ENCODE assay signal across 26 mouse cellular contexts in genomic region chr7:98698590-98698989, GRCm38 (mm10). TPM values are rescaled to one million over a fixed set of nuclear protein-coding genes. Genes with fewer than 3 reads are reported as not detected.
A peak's percentile ranks its signal among the peaks of the same experiment; 100 is the strongest.
DNase-seq lines count a peak whose midpoint lies in the region; ATAC-seq and TF ChIP-seq lines count a peak whose summit lies in the region.
"Had no signal": no experiment of that assay in that cellular context is flagged by ENCODE, and none has a peak within 500 bp of the region (broad histone marks: within the 10 kb centered on the region; RNA-seq: fewer than 3 reads in every experiment).

No protein-coding gene starts in this region.

- no peak for TF ChIP-seq CTCF in CH12.LX (conservative IDR thresholded peaks at IDR 0.05 in 1 of 2, IDR thresholded peaks at IDR 0.05 in 1 of 2; ENCODE audit: low read depth in 2 of 2, low read length in 2 of 2)
- no peak for TF ChIP-seq CTCF in thymus, adult 2 months (IDR thresholded peaks at IDR 0.05; ENCODE audit: borderline replicate concordance, control insufficient read depth, extremely low read depth, insufficient read depth, low read length, poor library complexity)

- in situ Hi-C loops in CH12.LX (cut with MboI; ENCODE audit: low pct_ligation_motif_present, low pct_unique_long_range_greater_than_20kb, low sequenced_read_pairs), result no loop called here

- peak; percentile 71 for TF ChIP-seq EP300 in CH12.LX (IDR thresholded peaks at IDR 0.05; ENCODE audit: low read length)

- 89% methylated on average over 4 of the region's 4 CpGs for WGBS in midbrain, embryonic 11.5 days
- WGBS in midbrain, embryonic 10.5 days, result 95% methylated on average over 4 of the region's 4 CpGs
- 97% methylated on average over 4 of the region's 4 CpGs for WGBS in thymus, adult 2 months

- H3K27me3 ChIP-seq in midbrain, embryonic 11.5 days (ENCODE audit: control insufficient read depth, insufficient read depth, low read length), result no peaks in the 10 kb centered on the region
- no peaks in the 10 kb centered on the region for H3K27me3 ChIP-seq in midbrain, embryonic 10.5 days (ENCODE audit: low read depth, poor library complexity, severe bottlenecking)
- no peaks in the 10 kb centered on the region for H3K27me3 ChIP-seq in CH12.LX (replicated peaks)
- H3K27me3 ChIP-seq in myocyte (ENCODE audit: control insufficient read depth, insufficient read depth, insufficient read length), result no peaks in the 10 kb centered on the region
- no peaks in the 10 kb centered on the region for H3K27me3 ChIP-seq in thymus, adult 2 months (ENCODE audit: control insufficient read depth, insufficient read depth, low read length)
- H3K27me3 ChIP-seq: forebrain, embryonic 13.5 days; heart, embryonic 13.5 days had no signal

- H3ac ChIP-seq in myocyte (ENCODE audit: control insufficient read depth, insufficient read length), result no peak overlapping the region

- H3K9ac ChIP-seq in midbrain, embryonic 11.5 days (ENCODE audit: low read length), result no peak overlapping the region
- H3K9ac ChIP-seq in CH12.LX (ENCODE audit: insufficient read depth, low read depth), result no peak overlapping the region; the same call in 1 of the 2 replicates
- H3K9ac ChIP-seq: heart, embryonic 13.5 days; hindbrain, embryonic 14.5 days had no signal

- TF ChIP-seq POLR2A in CH12.LX (IDR thresholded peaks at IDR 0.05; ENCODE audit: low read depth, low read length) (no peak), myocyte (IDR thresholded peaks at IDR 0.05; ENCODE audit: insufficient read length, low read depth) (no peak)
- TF ChIP-seq POLR2A in thymus, adult 2 months (IDR thresholded peaks at IDR 0.05; ENCODE audit: control insufficient read depth, extremely low read depth, insufficient read depth, low read length, poor library complexity), result no peak

- no peak overlapping the region for H3K27ac ChIP-seq in midbrain, embryonic 11.5 days (ENCODE audit: low read depth, low read length)
- H3K27ac ChIP-seq in midbrain, embryonic 10.5 days (replicated peaks), result no peak overlapping the region
- no peak overlapping the region for H3K27ac ChIP-seq in CH12.LX (ENCODE audit: insufficient read depth, low read depth)
- no peak overlapping the region for H3K27ac ChIP-seq in thymus, adult 2 months (ENCODE audit: control insufficient read depth, insufficient read depth, low read length)
- H3K27ac ChIP-seq: forebrain, embryonic 10.5 days; forebrain, embryonic 13.5 days; heart, adult 2 months; heart, embryonic 10.5 days; heart, embryonic 13.5 days; hindbrain, embryonic 14.5 days; hindbrain, postnatal 0 days had no signal

- peak; percentile 47 for DNase-seq in midbrain, embryonic 11.5 days (ENCODE audit: low spot score, missing footprints)
- DNase-seq in midbrain, embryonic 10.5 days (ENCODE audit: low spot score), result no peak
- DNase-seq in CH12.LX (ENCODE audit: extremely low read depth), result peak; percentile 36
- DNase-seq in thymus, adult 2 months, result no peak
- DNase-seq in urinary bladder, postnatal 10 days (ENCODE audit: low spot score), result no peak
- DNase-seq: adrenal gland, adult 8-10 months; adrenal gland, postnatal 25 days; cerebellum, adult 11-12 months; cerebellum, adult 8-10 months; cerebellum, postnatal 10 days; cerebellum, postnatal 36 days; gastrocnemius, postnatal 10 days; gastrocnemius, postnatal 36 days; heart, adult 2 months; heart, postnatal 14 days; heart, postnatal 4 days had no signal

- dilution Hi-C loops in CH12.LX (cut with MboI; ENCODE audit: extremely low pct_ligation_motif_present, extremely low pct_unique_long_range_greater_than_20kb, low sequenced_read_pairs), result no loop called here

- no peak overlapping the region for H3K4me3 ChIP-seq in midbrain, embryonic 11.5 days (ENCODE audit: low read depth, low read length)
- no peak overlapping the region for H3K4me3 ChIP-seq in midbrain, embryonic 10.5 days
- H3K4me3 ChIP-seq in CH12.LX (replicated peaks in 1 of 3; ENCODE audit: low read depth in 2 of 3, low read length in 2 of 3, poor library complexity in 1 of 3), result no peak overlapping the region
- H3K4me3 ChIP-seq in myocyte, result no peak overlapping the region
- H3K4me3 ChIP-seq in thymus, adult 2 months (ENCODE audit: control insufficient read depth, insufficient read depth, low read length), result no peak overlapping the region
- H3K4me3 ChIP-seq: forebrain, embryonic 10.5 days; forebrain, embryonic 13.5 days; heart, adult 2 months; heart, embryonic 10.5 days; heart, embryonic 13.5 days had no signal

- TF ChIP-seq RAD21 in CH12.LX (IDR thresholded peaks at IDR 0.05; ENCODE audit: low read depth, low read length), result no peak

- H3K79me2 ChIP-seq in CH12.LX (replicated peaks; ENCODE audit: control insufficient read depth, extremely low read depth, insufficient read depth, poor library complexity, severe bottlenecking) (peaks cover 4% of the 10 kb centered on the region), myocyte (ENCODE audit: control insufficient read depth, insufficient read depth) (peaks cover 3% of the 10 kb centered on the region)

- no peaks in the 10 kb centered on the region for H3K36me3 ChIP-seq in midbrain, embryonic 11.5 days (ENCODE audit: control insufficient read depth, insufficient read depth, low read length)
- no peaks in the 10 kb centered on the region for H3K36me3 ChIP-seq in midbrain, embryonic 10.5 days
- H3K36me3 ChIP-seq in CH12.LX (replicated peaks in 1 of 2; ENCODE audit: control insufficient read depth in 1 of 2, insufficient read depth in 1 of 2, low read length in 1 of 2), result peaks cover 0 to 3% of the 10 kb centered on the region in 2 experiments
- H3K36me3 ChIP-seq in myocyte (ENCODE audit: control insufficient read depth, insufficient read depth), result no peaks in the 10 kb centered on the region
- H3K36me3 ChIP-seq in thymus, adult 2 months (ENCODE audit: control insufficient read depth, insufficient read depth, low read length), result no peaks in the 10 kb centered on the region
- H3K36me3 ChIP-seq: forebrain, embryonic 10.5 days; heart, embryonic 10.5 days; heart, embryonic 13.5 days had no signal

- H3K4me1 ChIP-seq in midbrain, embryonic 11.5 days (ENCODE audit: control insufficient read depth, insufficient read depth, low read length), result peaks cover 7% of the 10 kb centered on the region
- peaks cover 9% of the 10 kb centered on the region for H3K4me1 ChIP-seq in midbrain, embryonic 10.5 days
- H3K4me1 ChIP-seq in CH12.LX (ENCODE audit: control insufficient read depth in 1 of 2, insufficient read depth in 2 of 2), result peaks cover 2 to 15% of the 10 kb centered on the region in 2 experiments; a peak in 2 of 4 replicates
- peaks cover 10% of the 10 kb centered on the region for H3K4me1 ChIP-seq in thymus, adult 2 months (replicated peaks; ENCODE audit: control insufficient read depth, insufficient read depth, low read length)

- ATAC-seq in midbrain, embryonic 11.5 days (ENCODE audit: low FRiP score), result no peak
- ATAC-seq: forebrain, embryonic 13.5 days; forebrain, embryonic 16.5 days; hindbrain, postnatal 0 days; intestine, postnatal 0 days had no signal

- no peak overlapping the region for H3K4me2 ChIP-seq in midbrain, embryonic 11.5 days
- H3K4me2 ChIP-seq in CH12.LX (ENCODE audit: insufficient read depth, low read depth, poor library complexity, severe bottlenecking), result no peak overlapping the region
- H3K4me2 ChIP-seq in myocyte (ENCODE audit: low read depth), result no peak overlapping the region
- H3K4me2 ChIP-seq: forebrain, embryonic 13.5 days; heart, embryonic 13.5 days; hindbrain, embryonic 14.5 days had no signal

- H3K9me3 ChIP-seq in midbrain, embryonic 11.5 days (ENCODE audit: control insufficient read depth, low read length), result no peaks in the 10 kb centered on the region
- no peaks in the 10 kb centered on the region for H3K9me3 ChIP-seq in midbrain, embryonic 10.5 days (replicated peaks)
- no peaks in the 10 kb centered on the region for H3K9me3 ChIP-seq in CH12.LX (replicated peaks; ENCODE audit: low read length)
- H3K9me3 ChIP-seq: forebrain, embryonic 10.5 days; forebrain, embryonic 13.5 days; G1E; heart, embryonic 10.5 days; heart, embryonic 13.5 days had no signal

TF ChIP-seq in CH12.LX, 34 proteins besides CTCF, POLR2A, EP300 and RAD21 (continues in another document):
- TF ChIP-seq SMC3 (IDR thresholded peaks at IDR 0.05; ENCODE audit: low read depth, low read length) (no peak), JUN (IDR thresholded peaks at IDR 0.05; ENCODE audit: insufficient read depth, low read depth, low read length) (peak; percentile 57; the same call in 1 of the 2 replicates), IRF4 (IDR thresholded peaks at IDR 0.05; ENCODE audit: low read depth, low read length) (peak; percentile 77), MAX (IDR thresholded peaks at IDR 0.05; ENCODE audit: low read length) (no peak), ETS1 (conservative IDR thresholded peaks at IDR 0.05; ENCODE audit: low read depth, low read length) (peak; percentile 67), MAZ (IDR thresholded peaks at IDR 0.05; ENCODE audit: low read depth, low read length) (no peak), SIN3A (IDR thresholded peaks at IDR 0.05; ENCODE audit: low read length) (no peak)

TF ChIP-seq in myocyte, 11 proteins besides CTCF, POLR2A, EP300 and RAD21:
- TF ChIP-seq USF1 (IDR thresholded peaks at IDR 0.05; ENCODE audit: low read depth) (no peak), CEBPB (IDR thresholded peaks at IDR 0.05; ENCODE audit: insufficient read depth, poor library complexity, severe bottlenecking) (peak; percentile 63; the same call in 1 of the 2 replicates)

RNA-seq across cellular contexts. Expression of gene Thap12, which starts 4.3 kb away (rescaled TPM):
- 91.3 and 95.2 TPM in 2 replicates for polyA plus RNA-seq in midbrain, embryonic 11.5 days (2014; fragmentation: Nextera tagmentation; extraction: Ambion mirVana)
- 60.6 and 63.9 TPM in 2 replicates for polyA plus RNA-seq in midbrain, embryonic 10.5 days (2016; fragmentation: Nextera tagmentation; extraction: Ambion mirVana)
- total RNA-seq in CH12.LX (2012; rRNA removed) (29.6 and 37.4 TPM in 2 replicates), CH12.LX (2014; rRNA removed) (92.9 and 102 TPM in 2 replicates)
- polyA plus RNA-seq in CH12.LX (2012; ENCODE audit: insufficient read length, low read depth) (60.7 and 70.1 TPM in 2 replicates), myocyte (2012; fragmentation: generic; extraction: Trizol) (16.4 TPM)
- 10.7 and 11.8 TPM in 2 replicates for polyA plus RNA-seq in thymus, adult 2 months (2012; rRNA removed)

RNA-seq across cellular contexts. Expression of gene Emsy, which starts 42.0 kb away (rescaled TPM):
- 65.4 and 67.9 TPM in 2 replicates for polyA plus RNA-seq in midbrain, embryonic 11.5 days (2014; fragmentation: Nextera tagmentation; extraction: Ambion mirVana)
- 38.1 and 42.9 TPM in 2 replicates for polyA plus RNA-seq in midbrain, embryonic 10.5 days (2016; fragmentation: Nextera tagmentation; extraction: Ambion mirVana)
- 14.6 and 15.0 TPM in 2 replicates for total RNA-seq in CH12.LX (2012; rRNA removed)
- 11.2 and 12.3 TPM in 2 replicates for total RNA-seq in CH12.LX (2014; rRNA removed)
- polyA plus RNA-seq in CH12.LX (2012; ENCODE audit: insufficient read length, low read depth), result 19.8 and 25.2 TPM in 2 replicates
- 9.1 TPM for polyA plus RNA-seq in myocyte (2012; fragmentation: generic; extraction: Trizol)
- 52.8 and 53.5 TPM in 2 replicates for polyA plus RNA-seq in thymus, adult 2 months (2012; rRNA removed)

Comparison
In these comparisons a context has a peak if more than half of its experiments do, and no peak if none do; other contexts are left out.
1. DNase-seq: peak in midbrain, embryonic 11.5 days (single experiment) and CH12.LX (single experiment); none in midbrain, embryonic 10.5 days (single experiment), thymus, adult 2 months (single experiment) and urinary bladder, postnatal 10 days (single experiment).